Mouse (Mus musculus): ENCODE measurements around the gene Smarcad1.

GRCm38 (mm10) chr6:65025130-65025529, 17.3 kb upstream of the Smarcad1 start:
- no peak for TF ChIP-seq POLR2A (IDR thresholded peaks at IDR 0.05; ENCODE audit: extremely low read depth, insufficient read depth, low read length)
- no peak for TF ChIP-seq CTCF (IDR thresholded peaks at IDR 0.05; ENCODE audit: extremely low read depth, insufficient read depth, low read length)
